Mouse (Mus musculus) heart, embryonic 14.5 days (tissue): Measurements from ENCODE around the gene Hivep3. TPM values are rescaled to one million over a fixed set of nuclear protein-coding genes. Genes with fewer than 3 reads are reported as not detected.

Source experiments
- ATAC-seq: fragments of 200-750 bp; cut with Nextera tagmentation; 2 replicates; pipeline ENCODE4 v1.8.0; 2017; ENCODE audit warnings: low read depth, moderate TSS enrichment; ENCODE audit not compliant: insufficient number of reproducible peaks, insufficient read depth, low FRiP score
- H3K27ac ChIP-seq, 2 experiments: fragments of 200-500 bp in 1 of 2; fragments of 300-500 bp in 1 of 2; sonication (generic) in 1 of 2; replicated peaks in 1 of 2; 2 replicates each; pipeline ENCODE4 v1.5.1; 2012 to 2014; ENCODE audit warnings: low read depth in 2 of 2, low read length in 2 of 2, control low read depth in 1 of 2, mild to moderate bottlenecking in 1 of 2, mixed read lengths in 1 of 2; ENCODE audit not compliant: control insufficient read depth in 1 of 2, insufficient read depth in 1 of 2
- H3K27me3 ChIP-seq: fragments of 300-500 bp; sonication (generic); 2 replicates; pipeline ENCODE4 v1.6.1; 2014; ENCODE audit warnings: mild to moderate bottlenecking, low read length, control low read depth; ENCODE audit not compliant: control insufficient read depth, insufficient read depth
- H3K36me3 ChIP-seq: fragments of 300-500 bp; sonication (generic); 2 replicates; pipeline ENCODE4 v1.6.1; 2014; ENCODE audit warnings: mild to moderate bottlenecking, control low read depth, low read length, mixed read lengths; ENCODE audit not compliant: control insufficient read depth, insufficient read depth
- H3K4me1 ChIP-seq, 2 experiments: fragments of 200-500 bp in 1 of 2; fragments of 300-500 bp in 1 of 2; sonication (generic) in 1 of 2; 2 replicates each; pipeline ENCODE4 v1.6.1; 2012 to 2014; ENCODE audit warnings: low read length in 2 of 2, control low read depth in 1 of 2, mixed read lengths in 1 of 2; ENCODE audit not compliant: control insufficient read depth in 2 of 2, insufficient read depth in 2 of 2
- H3K4me2 ChIP-seq: fragments of 300-500 bp; sonication (generic); 2 replicates; pipeline ENCODE4 v1.6.1; 2014; ENCODE audit warnings: mild to moderate bottlenecking, low read length
- H3K4me3 ChIP-seq, 2 experiments: fragments of 200-500 bp in 1 of 2; fragments of 300-500 bp in 1 of 2; sonication (generic) in 1 of 2; 2 replicates each; pipeline ENCODE4 v1.5.1; 2012 to 2014; ENCODE audit warnings: low read length in 2 of 2, mild to moderate bottlenecking in 2 of 2, control low read depth in 1 of 2, low read depth in 1 of 2, moderate library complexity in 1 of 2; ENCODE audit not compliant: control insufficient read depth in 1 of 2, insufficient read depth in 1 of 2
- H3K9ac ChIP-seq: fragments of 300-500 bp; sonication (generic); 2 replicates; pipeline ENCODE4 v1.6.1; 2014; ENCODE audit warnings: mild to moderate bottlenecking, low read length
- H3K9me3 ChIP-seq: fragments of 300-500 bp; sonication (generic); 2 replicates; pipeline ENCODE4 v1.6.1; 2016; ENCODE audit warnings: low read length, control low read depth; ENCODE audit not compliant: control insufficient read depth
- WGBS: fragments of 180-500 bp; shearing (Covaris S2); extraction: QIAGEN DNeasy Blood & Tissue Kit; methylation state at CpG from one replicate; pipeline ENCODE4 v1.1.7; 2014; 5-methylcytosine and 5-hydroxymethylcytosine counted together
- polyA plus RNA-seq: library from polyadenylated mRNA; unstranded; fragments of >200 nt; fragmentation: Nextera tagmentation; extraction: Ambion mirVana; gene quantifications from 2 replicates; pipeline ENCODE4 v1.2.1, GENCODE M21; 2014

Hivep3 gene
- polyA plus RNA-seq, 1 experiment from 2014 or later: 6.8 TPM

DNA sequence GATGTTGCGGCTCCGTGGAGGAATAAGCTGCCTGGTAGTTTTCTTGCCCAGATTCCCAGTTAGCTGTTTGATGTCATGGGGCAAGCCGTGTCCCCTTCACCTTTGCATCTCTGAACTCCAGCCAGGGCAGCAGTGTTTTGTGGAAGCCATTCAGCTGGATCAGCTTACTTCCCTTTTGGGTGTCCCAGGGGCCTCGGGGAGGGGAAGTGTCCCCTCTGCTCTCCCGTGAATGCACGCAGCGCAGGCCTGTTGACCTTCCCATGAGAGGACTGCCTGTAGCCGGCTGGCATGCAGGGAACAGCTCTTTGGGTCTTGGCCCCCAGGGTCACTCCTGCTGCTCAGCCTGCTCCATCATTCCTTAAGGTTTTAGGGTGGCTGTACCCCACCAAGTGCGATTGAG lies 320.6 kb downstream of the Hivep3 start:
- Histone ChIP-seq H3K4me3 (no peak overlapping the region), H3K9me3 (no peaks in the 10 kb centered on the region), H3K27ac (no peak overlapping the region), H3K27me3 (no peaks in the 10 kb centered on the region), H3K4me2 (no peak overlapping the region), H3K36me3 (no peaks in the 10 kb centered on the region), H3K4me1 (no peaks in the 10 kb centered on the region), H3K9ac (no peak overlapping the region)
- WGBS: 63% methylated on average over 9 of the region's 9 CpGs
- ATAC-seq: no peak

DNA sequence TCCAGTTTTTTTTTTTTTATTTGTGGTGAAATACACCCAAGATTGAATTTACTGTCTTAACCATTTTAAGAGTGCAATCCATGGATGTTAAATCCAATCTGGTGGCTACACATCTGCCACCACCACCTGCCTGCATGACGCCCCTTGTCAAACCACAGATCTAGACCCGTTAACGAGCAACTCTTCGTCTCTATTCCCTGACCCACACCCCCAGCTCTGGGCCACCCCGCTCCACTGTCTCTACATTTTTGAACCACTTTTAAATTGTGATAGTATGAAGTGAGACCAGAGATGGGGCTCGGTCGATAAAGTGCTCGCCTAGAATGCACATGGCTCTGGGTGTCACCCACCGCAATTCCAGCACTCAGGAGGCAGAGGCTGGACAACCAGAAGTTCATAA lies 322.9 kb downstream of the Hivep3 start:
- no peak for ATAC-seq
- Histone ChIP-seq H3K9me3 (no peaks in the 10 kb centered on the region), H3K4me1 (no peaks in the 10 kb centered on the region), H3K9ac (no peak overlapping the region), H3K27ac (no peak overlapping the region), H3K4me2 (no peak overlapping the region), H3K27me3 (0 out of 2 replicates have a peak, but pooled peaks cover 3% of the 10 kb centered on the region), H3K4me3 (no peak overlapping the region), H3K36me3 (no peaks in the 10 kb centered on the region)
- WGBS: 89% methylated on average over 9 of the region's 9 CpGs

DNA sequence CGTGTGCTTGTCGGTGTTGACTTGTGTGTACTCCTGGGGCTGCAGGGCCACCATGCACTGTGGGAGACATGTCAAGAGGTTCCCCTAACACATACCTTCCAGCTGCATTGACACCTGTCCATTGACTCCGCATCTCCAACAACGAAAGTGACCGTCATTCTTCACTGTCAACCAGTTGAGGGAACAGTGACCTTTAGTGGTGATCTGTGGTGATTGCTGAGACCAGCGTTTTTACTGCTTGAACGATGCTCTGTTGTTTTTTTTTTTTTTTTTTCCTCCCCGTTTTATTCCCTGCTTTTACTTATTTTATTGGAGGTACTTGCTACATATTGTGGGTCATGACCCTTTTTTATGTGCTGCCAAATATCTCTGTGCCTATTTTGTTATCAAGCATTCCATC lies 323.9 kb downstream of the Hivep3 start:
- no peak overlapping the region for H3K9ac ChIP-seq
- H3K4me2 ChIP-seq: no peak overlapping the region
- no peaks in the 10 kb centered on the region for H3K9me3 ChIP-seq
- no peak for ATAC-seq
- H3K27ac ChIP-seq: no peak overlapping the region
- H3K27me3 ChIP-seq: 0 out of 2 replicates have a peak, but pooled peaks cover 3% of the 10 kb centered on the region
- no peak overlapping the region for H3K4me3 ChIP-seq
- H3K4me1 ChIP-seq: no peaks in the 10 kb centered on the region
- no peaks in the 10 kb centered on the region for H3K36me3 ChIP-seq
- WGBS: 74% methylated on average over 8 of the region's 8 CpGs

DNA sequence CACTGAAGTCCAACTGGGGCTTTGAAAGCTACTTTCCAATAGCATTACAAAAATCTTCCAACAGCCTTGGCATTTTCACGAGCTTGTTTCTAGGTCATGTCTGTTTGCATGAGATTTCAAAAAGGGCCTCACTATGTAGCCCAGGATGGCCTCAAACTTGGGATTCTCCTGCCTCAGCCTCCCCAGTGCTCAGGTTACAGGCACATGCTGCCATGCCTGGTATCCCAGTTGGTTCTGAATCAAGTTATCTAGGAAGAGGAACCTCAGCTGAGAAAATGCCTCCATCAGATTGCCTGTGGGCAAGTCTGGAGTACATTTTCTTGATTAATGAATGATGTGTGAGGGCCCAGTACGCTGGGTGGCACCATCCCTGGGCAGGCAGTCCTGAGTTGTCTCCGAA lies 324.6 kb downstream of the Hivep3 start:
- 82% methylated on average over 3 of the region's 3 CpGs for WGBS
- Histone ChIP-seq H3K4me2 (no peak overlapping the region), H3K36me3 (no peaks in the 10 kb centered on the region), H3K27me3 (0 out of 2 replicates have a peak, but pooled peaks cover 3% of the 10 kb centered on the region), H3K27ac (no peak overlapping the region), H3K4me3 (no peak overlapping the region), H3K9ac (no peak overlapping the region), H3K4me1 (no peaks in the 10 kb centered on the region), H3K9me3 (no peaks in the 10 kb centered on the region)
- no peak for ATAC-seq

DNA sequence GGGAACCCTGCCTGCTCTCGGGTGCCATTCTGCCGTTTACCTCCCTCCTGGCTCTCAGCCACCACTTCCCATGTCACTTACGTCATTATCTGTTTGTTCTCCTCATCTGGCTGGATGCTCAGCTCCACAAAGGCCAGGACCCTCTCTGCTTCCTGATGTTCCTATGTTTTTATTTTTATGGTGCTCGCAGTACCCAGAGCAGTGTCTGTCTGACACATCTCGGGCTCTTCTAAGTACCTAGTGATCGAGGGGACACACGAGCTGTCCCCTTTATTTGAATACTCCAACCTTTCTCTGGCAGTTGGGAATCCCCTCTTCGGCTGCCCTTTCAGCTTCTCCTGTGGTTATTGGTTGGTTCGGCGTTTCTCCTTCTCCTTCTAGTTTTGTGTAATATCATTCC lies 325.2 kb downstream of the Hivep3 start:
- Histone ChIP-seq H3K4me3 (no peak overlapping the region), H3K27me3 (0 out of 2 replicates have a peak, but pooled peaks cover 3% of the 10 kb centered on the region), H3K9me3 (no peaks in the 10 kb centered on the region), H3K9ac (no peak overlapping the region), H3K4me1 (no peaks in the 10 kb centered on the region), H3K27ac (no peak overlapping the region), H3K36me3 (no peaks in the 10 kb centered on the region), H3K4me2 (no peak overlapping the region)
- no peak for ATAC-seq
- WGBS: 63% methylated on average over 10 of the region's 10 CpGs

DNA sequence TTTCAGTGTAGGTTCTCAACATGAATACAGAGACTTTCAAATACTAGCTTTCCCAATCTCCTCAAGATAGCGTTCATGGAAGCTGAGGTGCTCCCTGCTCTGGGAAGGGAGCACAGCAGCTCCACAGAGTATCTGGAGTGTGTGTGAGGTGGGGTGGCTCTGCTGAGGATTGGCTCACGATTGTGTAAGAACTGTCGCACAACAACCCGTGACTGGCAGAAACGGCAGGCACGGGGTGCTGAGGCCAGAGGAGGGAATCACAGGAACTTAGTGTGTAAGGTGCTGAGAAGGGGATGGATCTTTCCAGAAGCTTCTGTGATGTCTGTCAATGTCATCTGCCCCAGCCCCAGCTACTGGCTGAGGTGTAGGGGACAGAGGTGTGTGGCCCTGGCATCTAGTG lies 328.1 kb downstream of the Hivep3 start:
- Histone ChIP-seq H3K4me1 (peaks cover 0 to 7% of the 10 kb centered on the region in 2 experiments; a peak in 1 of 4 replicates), H3K4me3 (no peak overlapping the region), H3K4me2 (no peak overlapping the region), H3K27ac (no peak overlapping the region), H3K9ac (no peak overlapping the region), H3K9me3 (no peaks in the 10 kb centered on the region), H3K36me3 (no peaks in the 10 kb centered on the region), H3K27me3 (0 out of 2 replicates have a peak, but pooled peaks cover 3% of the 10 kb centered on the region)
- ATAC-seq: no peak
- WGBS: 91% methylated on average over 6 of the region's 6 CpGs

DNA sequence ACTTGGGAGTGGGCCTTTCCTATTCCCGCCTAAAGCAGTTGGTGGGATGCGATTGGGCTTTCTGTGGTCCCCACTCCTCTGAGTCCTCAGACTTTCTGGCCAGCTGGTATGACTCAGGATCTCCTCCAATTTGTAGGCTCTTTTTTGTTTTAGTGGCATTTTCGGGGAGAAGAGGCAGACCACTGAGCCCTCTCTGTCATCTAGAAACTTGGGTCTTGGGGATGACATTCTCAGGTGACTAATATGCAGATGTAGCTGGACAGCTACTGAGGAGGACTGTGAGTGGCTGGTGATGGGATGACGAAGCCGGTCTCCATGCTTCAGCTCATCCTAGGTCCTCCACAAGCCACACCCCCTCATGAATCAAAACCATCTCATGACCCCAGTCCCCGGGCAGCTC lies 328.6 kb downstream of the Hivep3 start:
- ATAC-seq: no peak
- H3K9me3 ChIP-seq: no peaks in the 10 kb centered on the region
- no peak overlapping the region for H3K4me2 ChIP-seq
- no peaks in the 10 kb centered on the region for H3K36me3 ChIP-seq
- no peak overlapping the region for H3K27ac ChIP-seq
- H3K9ac ChIP-seq: no peak overlapping the region
- H3K4me3 ChIP-seq: no peak overlapping the region
- 0 out of 2 replicates have a peak, but pooled peaks cover 3% of the 10 kb centered on the region for H3K27me3 ChIP-seq
- H3K4me1 ChIP-seq: peaks cover 0 to 7% of the 10 kb centered on the region in 2 experiments; a peak in 1 of 4 replicates
- WGBS: 78% methylated on average over 6 of the region's 6 CpGs

DNA sequence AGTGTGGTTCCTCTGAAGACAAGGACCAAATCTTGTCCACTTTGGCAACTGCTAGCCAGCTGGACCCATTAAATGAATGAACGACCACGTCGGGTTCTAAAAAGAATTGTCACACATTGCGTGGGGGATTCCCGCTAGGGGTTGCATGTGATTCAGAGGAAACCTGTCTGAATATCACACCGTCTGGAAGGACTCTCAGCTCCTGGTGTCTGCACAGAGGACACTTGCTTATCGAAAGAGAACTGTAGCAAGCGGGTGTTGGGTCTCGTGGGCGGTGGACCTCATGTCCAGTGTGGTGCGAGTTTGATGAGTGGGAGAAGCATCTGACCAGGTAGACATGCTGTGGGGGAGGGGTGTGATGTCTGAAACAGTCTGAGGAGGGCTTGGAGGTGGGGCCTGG lies 329.2 kb downstream of the Hivep3 start:
- Histone ChIP-seq H3K27me3 (0 out of 2 replicates have a peak, but pooled peaks cover 3% of the 10 kb centered on the region), H3K27ac (no peak overlapping the region), H3K4me1 (peaks cover 0 to 7% of the 10 kb centered on the region in 2 experiments; a peak in 1 of 4 replicates), H3K4me2 (no peak overlapping the region), H3K4me3 (no peak overlapping the region), H3K9me3 (no peaks in the 10 kb centered on the region), H3K36me3 (no peaks in the 10 kb centered on the region), H3K9ac (no peak overlapping the region)
- no peak for ATAC-seq
- WGBS: 89% methylated on average over 11 of the region's 11 CpGs
